Mouse (Mus musculus): ENCODE measurements around the gene Atp2c2. TPM values are rescaled to one million over a fixed set of nuclear protein-coding genes. Genes with fewer than 3 reads are reported as not detected.

Atp2c2 gene
- polyA plus RNA-seq, 1 experiment from 2014 or later: 3.2 TPM

DNA sequence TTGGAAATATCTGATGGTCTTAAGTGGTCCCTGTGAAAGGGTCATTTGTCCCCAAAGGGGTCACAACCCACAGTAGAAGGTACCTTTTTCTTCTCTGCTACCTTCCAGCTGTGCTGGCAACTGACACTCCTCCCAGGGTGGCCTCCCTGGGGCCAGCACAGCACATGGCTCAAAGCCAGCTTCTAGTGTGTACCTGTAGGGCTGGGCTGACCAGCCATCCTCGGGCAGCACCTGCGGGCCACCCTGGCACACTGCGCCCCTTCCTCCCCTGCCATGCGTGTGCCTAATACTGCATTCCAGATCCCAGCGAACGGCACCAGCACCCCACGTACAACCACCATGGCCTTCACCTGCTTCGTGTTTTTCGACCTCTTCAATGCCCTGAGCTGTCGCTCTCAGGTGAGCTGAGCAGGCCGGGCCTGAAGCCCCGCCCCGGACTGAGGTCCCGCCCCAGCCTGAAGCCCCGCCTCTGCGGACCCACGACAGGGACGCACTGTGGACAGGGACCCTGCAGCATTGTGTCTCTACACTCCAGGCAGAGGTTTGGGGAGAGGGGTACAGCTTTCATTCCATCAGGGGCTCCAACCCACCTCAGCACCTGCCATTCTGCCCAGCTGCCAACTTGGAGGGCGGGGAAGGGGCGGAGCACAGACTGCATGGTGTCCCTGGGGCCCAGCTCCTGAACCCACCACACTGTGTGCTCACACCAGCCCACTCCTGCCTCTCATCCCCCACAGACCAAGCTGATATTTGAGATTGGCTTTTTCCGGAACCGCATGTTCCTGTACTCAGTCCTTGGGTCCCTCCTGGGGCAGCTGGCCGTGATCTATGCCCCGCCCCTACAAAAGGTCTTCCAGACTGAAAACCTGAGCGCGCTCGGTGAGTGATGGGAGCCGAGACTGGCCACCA is 55.7 kb downstream of the Atp2c2 start:
- Histone ChIP-seq H3K9me3 (no peaks in the 10 kb centered on the region), H3K27ac (peak overlapping the region; percentile 11; the same call in 1 of the 2 replicates), H3K9ac (no peak overlapping the region), H3K4me1 (peaks cover 29% of the 10 kb centered on the region), H3K36me3 (no peaks in the 10 kb centered on the region), H3K4me2 (peak overlapping the region; percentile 51), H3K4me3 (peak overlapping the region; percentile 26), H3K27me3 (no peaks in the 10 kb centered on the region)
- ATAC-seq (ENCODE audit: borderline replicate concordance, extremely low read depth, low FRiP score, low TSS enrichment): peak; percentile 20; the same call in 1 of the 2 replicates
- WGBS: 21% methylated on average over 28 of the region's 28 CpGs

DNA sequence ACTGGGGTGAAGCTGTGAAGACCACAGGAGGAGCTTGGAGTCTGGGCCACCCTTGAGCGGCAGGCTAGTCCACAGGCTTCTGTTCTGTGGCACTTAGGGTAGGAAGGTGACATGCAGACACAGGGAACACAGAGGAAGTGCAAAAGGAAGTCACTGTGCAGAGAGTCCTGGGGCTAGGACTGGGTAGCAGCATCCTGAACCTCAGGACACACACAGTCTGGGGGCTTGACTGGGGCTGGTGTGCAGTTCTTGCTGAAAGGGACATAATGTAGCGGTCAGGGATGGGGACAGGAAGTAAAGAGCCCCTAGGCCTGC is 56.3 kb downstream of the Atp2c2 start:
- no peak for ATAC-seq (ENCODE audit: borderline replicate concordance, extremely low read depth, low FRiP score, low TSS enrichment)
- Histone ChIP-seq H3K27me3 (no peaks in the 10 kb centered on the region), H3K4me2 (peak overlapping the region; percentile 51), H3K9me3 (no peaks in the 10 kb centered on the region), H3K36me3 (0 out of 2 replicates have a peak, but pooled peaks cover under 1% of the 10 kb centered on the region), H3K4me3 (no peak overlapping the region; the same call in 1 of the 2 replicates), H3K27ac (peak overlapping the region; percentile 11; the same call in 1 of the 2 replicates), H3K9ac (no peak overlapping the region), H3K4me1 (peaks cover 29% of the 10 kb centered on the region)
- WGBS: 70% methylated on average over 2 of the region's 2 CpGs

DNA sequence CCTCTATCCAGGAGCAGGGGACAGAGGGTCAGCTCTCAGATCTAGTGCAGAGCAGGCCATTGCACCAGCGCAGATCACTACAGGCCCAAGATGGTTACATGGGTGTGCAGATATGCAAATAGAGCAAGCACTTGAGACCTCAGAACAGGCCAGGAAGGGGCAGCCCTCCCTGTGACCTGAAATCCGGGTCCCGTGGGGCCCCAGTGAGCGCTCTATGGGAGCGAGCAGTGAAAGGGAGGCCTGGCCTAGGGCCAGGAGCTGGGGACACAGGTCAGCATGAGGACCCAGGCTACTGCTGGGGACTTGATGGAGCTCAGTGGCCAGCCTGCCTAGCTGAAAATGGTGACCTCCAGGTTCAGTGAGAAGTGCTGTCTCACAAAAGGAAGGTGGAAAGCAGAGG is 56.7 kb downstream of the Atp2c2 start:
- Histone ChIP-seq H3K27ac (no peak overlapping the region), H3K4me2 (no peak overlapping the region), H3K9ac (no peak overlapping the region), H3K4me3 (no peak overlapping the region), H3K4me1 (peaks cover 29% of the 10 kb centered on the region), H3K9me3 (no peaks in the 10 kb centered on the region), H3K36me3 (peaks cover 5% of the 10 kb centered on the region; the same call in 1 of the 2 replicates), H3K27me3 (no peaks in the 10 kb centered on the region)
- 33% methylated on average over 5 of the region's 5 CpGs for WGBS
- ATAC-seq (ENCODE audit: borderline replicate concordance, extremely low read depth, low FRiP score, low TSS enrichment): no peak

DNA sequence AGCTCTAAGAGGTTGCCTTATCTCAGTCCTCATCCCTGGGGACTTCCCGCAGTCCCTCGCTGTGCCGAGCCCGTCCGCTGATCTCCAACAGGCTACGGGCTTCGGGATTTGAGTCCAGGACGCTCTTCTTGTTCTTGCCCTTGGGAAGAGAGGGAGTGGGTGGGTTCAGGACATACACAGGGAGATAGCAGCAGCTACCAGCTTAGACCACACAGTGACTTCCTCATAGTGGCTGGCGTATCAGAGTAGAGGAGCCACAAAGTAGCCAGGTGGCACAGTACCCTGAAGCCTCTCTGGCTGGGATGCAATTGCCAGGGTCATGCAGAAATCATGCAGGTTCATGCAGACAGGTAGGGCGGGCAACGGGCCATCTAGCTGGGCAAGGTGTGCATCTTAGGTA is 61.9 kb downstream of the Atp2c2 start:
- no peaks in the 10 kb centered on the region for H3K9me3 ChIP-seq
- peaks cover 8% of the 10 kb centered on the region for H3K4me1 ChIP-seq
- no peak overlapping the region for H3K9ac ChIP-seq
- no peak overlapping the region for H3K27ac ChIP-seq
- 81% methylated on average over 11 of the region's 11 CpGs for WGBS
- H3K4me3 ChIP-seq: no peak overlapping the region
- no peak for ATAC-seq (ENCODE audit: borderline replicate concordance, extremely low read depth, low FRiP score, low TSS enrichment)
- no peak overlapping the region for H3K4me2 ChIP-seq
- H3K27me3 ChIP-seq: no peaks in the 10 kb centered on the region
- peaks cover 8% of the 10 kb centered on the region for H3K36me3 ChIP-seq

DNA sequence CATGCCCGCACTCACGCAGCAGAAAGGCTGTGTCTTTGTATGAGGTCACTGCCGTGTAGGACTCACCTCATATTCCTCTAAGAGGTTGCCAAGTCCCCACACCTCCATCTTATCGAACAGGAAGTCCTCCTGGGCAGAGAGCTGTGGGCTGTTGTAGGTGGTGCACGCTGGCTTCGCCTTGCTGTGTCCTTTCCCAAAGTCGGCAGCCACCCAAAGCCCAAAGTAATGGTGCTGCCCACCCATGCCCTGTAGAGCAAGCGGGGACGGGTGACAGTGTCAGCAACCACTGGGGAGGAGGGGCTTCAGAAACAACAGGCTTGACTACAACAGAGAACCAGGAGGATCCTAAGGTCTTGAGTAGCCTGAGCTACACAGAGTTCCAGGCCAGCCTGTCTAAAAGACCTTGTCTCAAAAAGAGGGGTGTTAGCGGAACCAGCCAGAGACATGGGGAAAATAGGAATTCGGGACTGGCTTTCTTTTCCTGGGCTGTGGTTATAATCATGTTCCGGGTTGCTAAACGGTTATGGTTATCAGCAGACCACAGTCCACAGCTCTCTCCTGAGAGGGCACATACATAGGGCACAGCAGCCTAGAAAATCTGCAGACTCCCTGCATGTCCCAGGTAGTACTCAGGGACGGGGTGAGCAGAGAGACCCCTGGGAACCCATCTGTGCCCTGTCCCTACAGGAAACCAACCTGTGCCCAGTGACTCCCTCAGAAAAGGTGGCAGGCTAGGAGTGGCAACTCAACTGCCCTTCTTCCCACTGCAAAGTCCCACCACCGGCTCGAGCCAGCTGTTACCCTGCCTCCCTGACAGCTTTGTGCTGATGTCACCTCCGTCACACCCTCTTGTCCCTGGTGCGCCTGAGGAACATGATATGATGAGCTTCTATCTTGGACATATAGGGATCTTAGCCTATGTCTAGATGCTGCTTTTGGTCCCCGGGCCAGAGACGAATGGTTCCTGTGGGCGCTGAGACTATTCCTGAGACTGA is 62.7 kb downstream of the Atp2c2 start:
- Histone ChIP-seq H3K9me3 (no peaks in the 10 kb centered on the region), H3K4me1 (peaks cover 7% of the 10 kb centered on the region; the same call in 1 of the 2 replicates), H3K36me3 (peaks cover 10% of the 10 kb centered on the region), H3K4me3 (no peak overlapping the region), H3K27me3 (no peaks in the 10 kb centered on the region), H3K4me2 (no peak overlapping the region), H3K9ac (no peak overlapping the region), H3K27ac (no peak overlapping the region)
- WGBS: 83% methylated on average over 21 of the region's 21 CpGs
- ATAC-seq (ENCODE audit: borderline replicate concordance, extremely low read depth, low FRiP score, low TSS enrichment): no peak

DNA sequence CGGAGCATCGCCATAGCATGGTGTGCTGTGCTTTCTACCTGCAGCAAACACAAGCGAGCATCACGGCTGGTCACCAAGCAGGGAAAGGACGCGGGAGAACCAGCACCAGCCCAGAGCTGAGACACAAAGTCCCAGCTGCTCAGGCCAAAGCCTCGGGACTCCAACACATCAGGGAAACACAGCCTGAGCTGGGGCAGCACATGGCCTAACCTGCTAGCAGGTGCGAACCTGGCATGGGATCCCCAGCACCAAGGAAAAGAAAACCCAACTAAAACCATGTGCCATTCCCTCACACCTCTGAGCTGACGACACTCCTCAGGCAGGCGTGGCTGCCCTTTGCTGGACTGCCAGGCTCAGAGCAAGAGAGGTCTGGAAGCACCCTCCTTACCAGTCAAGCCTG is 65.5 kb downstream of the Atp2c2 start:
- Histone ChIP-seq H3K4me1 (peaks cover 7% of the 10 kb centered on the region; the same call in 1 of the 2 replicates), H3K27ac (no peak overlapping the region), H3K9ac (no peak overlapping the region), H3K36me3 (peaks cover 17% of the 10 kb centered on the region), H3K9me3 (no peaks in the 10 kb centered on the region), H3K4me3 (no peak overlapping the region), H3K4me2 (no peak overlapping the region), H3K27me3 (no peaks in the 10 kb centered on the region)
- 86% methylated on average over 10 of the region's 10 CpGs for WGBS
- no peak for ATAC-seq (ENCODE audit: borderline replicate concordance, extremely low read depth, low FRiP score, low TSS enrichment)

DNA sequence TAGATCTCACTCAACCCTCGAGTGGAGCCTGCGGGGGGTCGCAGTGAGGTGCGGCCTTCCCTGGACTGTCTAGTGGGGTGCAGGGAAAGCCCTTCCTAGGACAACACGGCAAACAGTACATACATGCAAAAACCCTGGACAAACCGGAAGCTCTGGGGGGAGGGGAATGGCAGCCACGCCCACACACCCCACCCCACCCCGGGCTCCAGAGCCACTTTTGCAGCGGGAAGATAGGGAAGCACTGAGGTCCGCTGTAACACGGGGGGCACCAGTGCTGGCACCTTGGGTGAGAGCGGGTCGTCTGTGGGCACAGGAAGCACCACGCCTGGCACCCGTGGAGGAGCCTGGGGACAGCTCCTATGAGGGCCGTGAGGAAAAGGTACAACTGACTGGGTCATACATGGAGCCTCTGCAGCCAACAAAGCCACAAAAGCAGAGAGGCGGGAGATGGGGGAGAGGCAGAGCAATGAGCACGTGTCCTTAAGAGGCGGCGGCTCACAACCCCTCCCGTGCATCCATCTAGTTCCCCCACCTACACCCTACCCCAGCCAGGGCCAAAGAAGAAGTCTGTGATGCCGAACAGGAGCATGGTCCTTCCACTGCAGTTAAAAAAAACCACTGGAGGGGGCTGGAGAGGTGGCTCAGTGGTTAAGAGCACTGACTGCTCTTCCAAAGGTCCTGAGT is 66.1 kb downstream of the Atp2c2 start:
- no peak overlapping the region for H3K27ac ChIP-seq
- peaks cover 17% of the 10 kb centered on the region for H3K36me3 ChIP-seq
- no peak overlapping the region for H3K4me2 ChIP-seq
- H3K4me3 ChIP-seq: no peak overlapping the region
- H3K9me3 ChIP-seq: no peaks in the 10 kb centered on the region
- 70% methylated on average over 22 of the region's 22 CpGs for WGBS
- no peak for ATAC-seq (ENCODE audit: borderline replicate concordance, extremely low read depth, low FRiP score, low TSS enrichment)
- H3K27me3 ChIP-seq: no peaks in the 10 kb centered on the region
- H3K9ac ChIP-seq: no peak overlapping the region
- peaks cover 7% of the 10 kb centered on the region; the same call in 1 of the 2 replicates for H3K4me1 ChIP-seq

DNA sequence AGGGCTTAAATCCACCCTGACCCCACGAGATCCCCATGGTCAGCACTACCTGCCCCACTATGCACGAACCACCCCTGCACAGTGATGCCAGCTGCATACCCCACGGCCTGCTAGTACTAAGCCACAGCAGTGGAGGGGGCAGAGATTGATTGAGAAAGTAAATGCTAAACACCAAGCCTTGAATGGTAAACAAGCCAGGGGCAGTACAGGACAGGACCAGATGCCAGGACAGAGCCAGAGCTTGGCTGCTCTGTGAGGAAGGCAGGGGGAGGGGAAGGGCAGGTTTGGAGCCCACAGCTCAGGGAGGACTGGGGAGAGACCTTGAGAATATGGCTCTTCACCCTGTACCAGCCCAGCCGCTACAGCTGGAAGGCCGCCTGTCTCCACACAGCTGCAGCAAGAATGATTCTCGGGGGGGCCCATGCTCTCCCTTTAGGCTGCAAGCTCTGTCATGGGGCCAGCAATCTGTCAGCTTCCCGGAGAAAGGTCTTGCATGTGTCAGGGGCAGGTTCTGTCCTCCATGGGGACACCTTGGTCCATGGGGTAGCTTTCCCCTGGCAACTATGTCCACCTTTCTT is 76.9 kb downstream of the Atp2c2 start:
- no peak overlapping the region for H3K27ac ChIP-seq
- H3K9me3 ChIP-seq: no peaks in the 10 kb centered on the region
- no peak for ATAC-seq (ENCODE audit: borderline replicate concordance, extremely low read depth, low FRiP score, low TSS enrichment)
- H3K4me2 ChIP-seq: peak overlapping the region; percentile 80; the same call in 1 of the 2 replicates
- no peaks in the 10 kb centered on the region for H3K27me3 ChIP-seq
- no peaks in the 10 kb centered on the region for H3K36me3 ChIP-seq
- H3K4me3 ChIP-seq: no peak overlapping the region
- WGBS: 65% methylated on average over 7 of the region's 7 CpGs
- H3K9ac ChIP-seq: no peak overlapping the region
- peaks cover 28% of the 10 kb centered on the region for H3K4me1 ChIP-seq

DNA sequence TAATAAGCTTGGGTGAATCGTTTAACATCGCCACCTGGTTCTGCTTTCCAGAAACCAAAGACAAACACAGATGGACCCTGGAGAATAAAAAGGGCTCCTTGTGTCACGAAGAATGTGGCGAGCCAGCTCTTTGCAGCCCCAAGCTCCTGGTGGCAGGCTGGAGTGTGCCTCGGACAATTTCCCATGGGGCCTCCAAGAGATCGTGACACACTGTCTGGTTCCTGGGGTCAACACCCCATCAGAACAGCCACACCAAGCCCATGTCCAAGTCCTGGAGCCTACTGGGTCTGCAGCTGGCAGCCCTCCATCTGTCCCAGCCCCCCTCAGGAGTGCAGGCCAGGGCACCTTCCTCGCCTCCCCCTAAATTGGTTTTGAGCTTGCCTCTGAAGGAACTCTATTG is 78.0 kb downstream of the Atp2c2 start:
- peak overlapping the region; percentile 80 for H3K4me2 ChIP-seq
- WGBS: 16% methylated on average over 7 of the region's 7 CpGs
- peak overlapping the region; percentile 61 for H3K9ac ChIP-seq
- H3K27me3 ChIP-seq: no peaks in the 10 kb centered on the region
- no peaks in the 10 kb centered on the region for H3K36me3 ChIP-seq
- peak overlapping the region; percentile 84 for H3K27ac ChIP-seq
- H3K9me3 ChIP-seq: no peaks in the 10 kb centered on the region
- H3K4me3 ChIP-seq: peak overlapping the region; percentile 49
- peak; percentile 23; the same call in 1 of the 2 replicates for ATAC-seq (ENCODE audit: borderline replicate concordance, extremely low read depth, low FRiP score, low TSS enrichment)
- peaks cover 28% of the 10 kb centered on the region for H3K4me1 ChIP-seq

DNA sequence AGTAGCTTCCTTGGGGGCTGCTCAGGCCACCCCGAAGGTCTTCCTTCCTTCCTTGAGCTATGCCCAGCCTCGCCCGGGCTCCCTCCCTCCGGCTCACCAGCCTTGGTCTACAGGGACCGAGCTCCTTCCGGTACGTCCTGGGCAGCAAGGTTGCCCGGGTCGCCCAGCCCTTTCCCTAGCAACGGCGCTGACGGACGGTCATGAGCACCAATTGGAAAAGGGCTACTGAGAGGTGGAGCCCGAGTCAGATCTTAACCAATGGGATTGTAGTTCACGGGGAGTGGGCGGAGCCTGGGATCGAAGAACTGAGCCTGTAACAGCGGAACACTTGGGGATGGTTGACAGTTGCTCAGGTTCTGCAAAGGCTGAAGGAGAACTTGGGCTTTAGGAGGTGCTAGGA is 78.5 kb downstream of the Atp2c2 start, which contains the start of gene Tldc1:
TSS of gene Tldc1 (minus strand) at position 154 of the 400 bp plus-strand sequence.
- Histone ChIP-seq H3K4me2 (peak within 1 kb of the TSS; percentile 80), H3K27me3 (no peaks in the 10 kb centered on the region), H3K9ac (peak within 1 kb of the TSS; percentile 61), H3K4me1 (peaks cover 28% of the 10 kb centered on the region), H3K4me3 (peak within 1 kb of the TSS; percentile 49), H3K27ac (peak within 1 kb of the TSS; percentile 84), H3K9me3 (no peaks in the 10 kb centered on the region), H3K36me3 (no peaks in the 10 kb centered on the region)
- WGBS: under 1% methylated on average over 18 of the region's 18 CpGs
- peak; percentile 96 for ATAC-seq (ENCODE audit: borderline replicate concordance, extremely low read depth, low FRiP score, low TSS enrichment)

Data from lung, embryonic 15.5 days (tissue).